In the genomic region with DNA sequence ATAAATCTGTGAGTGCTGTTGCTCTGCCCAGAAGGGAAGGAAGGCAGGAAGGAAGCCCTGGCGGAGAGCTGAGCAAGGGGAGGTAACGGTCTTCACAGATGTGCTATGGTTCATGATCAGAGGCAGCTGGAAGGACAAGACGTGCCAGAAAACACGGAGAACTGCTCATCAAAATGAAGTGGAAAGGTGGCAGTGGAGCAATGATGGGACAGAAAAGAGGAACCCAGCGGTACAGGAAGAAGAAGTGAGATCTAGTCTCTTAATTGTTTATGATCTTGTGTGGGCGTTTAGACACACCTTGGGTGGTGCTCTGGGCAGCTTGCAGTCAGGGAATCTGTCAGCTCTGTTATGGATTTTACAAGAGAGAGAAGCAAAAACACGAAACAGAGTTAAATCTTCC, we compare ENCODE assay signal across 25 mouse cellular contexts. TPM values are rescaled to one million over a fixed set of nuclear protein-coding genes. Genes with fewer than 3 reads are reported as not detected.
DNase-seq lines count a peak whose midpoint lies in the region; ATAC-seq and TF ChIP-seq lines count a peak whose summit lies in the region.
"Had no signal": no experiment of that assay in that cellular context is flagged by ENCODE, and none has a peak within 500 bp of the region (broad histone marks: within the 10 kb centered on the region; RNA-seq: fewer than 3 reads in every experiment).

No protein-coding gene starts in this region.

- intact Hi-C loops in gastrocnemius, postnatal 36 days (cut with DNase I) = no loop called here
- intact Hi-C loops in heart, postnatal 10 days (cut with DNase I) = no loop called here

- H3K4me1 ChIP-seq in liver, postnatal 0 days (ENCODE audit: insufficient read depth) = peaks cover 1% of the 10 kb centered on the region; the same call in 1 of the 2 replicates
- no peaks in the 10 kb centered on the region for H3K4me1 ChIP-seq in liver, embryonic 12.5 days
- H3K4me1 ChIP-seq: forebrain, embryonic 15.5 days; limb, embryonic 15.5 days; midbrain, embryonic 13.5 days; neural tube, embryonic 13.5 days had no signal

- TF ChIP-seq EP300 in liver, postnatal 0 days (IDR thresholded peaks at IDR 0.05; ENCODE audit: low read depth) = no peak

- H3K9ac ChIP-seq in liver, postnatal 0 days (replicated peaks) = no peak overlapping the region
- no peak overlapping the region for H3K9ac ChIP-seq in liver, embryonic 12.5 days
- H3K9ac ChIP-seq: forebrain, embryonic 15.5 days; heart, embryonic 13.5 days; limb, embryonic 15.5 days; midbrain, embryonic 13.5 days; neural tube, embryonic 13.5 days had no signal

- no peak overlapping the region for H3K4me2 ChIP-seq in liver, postnatal 0 days (ENCODE audit: low read depth, low read length)
- H3K4me2 ChIP-seq in liver, embryonic 12.5 days = no peak overlapping the region
- H3K4me2 ChIP-seq: forebrain, embryonic 15.5 days; heart, embryonic 13.5 days; limb, embryonic 15.5 days; midbrain, embryonic 13.5 days; neural tube, embryonic 13.5 days had no signal

- ATAC-seq in liver, postnatal 0 days = 0 out of 2 replicates have a peak, but pooled peaks have one; percentile 25
- ATAC-seq in liver, embryonic 12.5 days = no peak
- ATAC-seq in megakaryocyte, adult 5-6 weeks (ENCODE audit: poor library complexity, severe bottlenecking) = peak; percentile 88
- ATAC-seq: forebrain, embryonic 15.5 days; hindbrain, embryonic 16.5 days; midbrain, embryonic 13.5 days had no signal

- no peaks in the 10 kb centered on the region for H3K36me3 ChIP-seq in liver, postnatal 0 days (replicated peaks; ENCODE audit: insufficient read depth, low read length)
- H3K36me3 ChIP-seq in liver, embryonic 12.5 days = no peaks in the 10 kb centered on the region
- H3K36me3 ChIP-seq: forebrain, embryonic 15.5 days; heart, embryonic 13.5 days; limb, embryonic 15.5 days; midbrain, embryonic 13.5 days; neural tube, embryonic 13.5 days had no signal

- 41% methylated on average over 7 of the region's 7 CpGs for WGBS in liver, postnatal 0 days (ENCODE audit: insufficient replicate concordance)
- 46% methylated on average over 7 of the region's 7 CpGs for WGBS in liver, embryonic 12.5 days (ENCODE audit: insufficient replicate concordance)

- H3K4me3 ChIP-seq in liver, postnatal 0 days (ENCODE audit: low read depth, low read length) = no peak overlapping the region
- no peak overlapping the region for H3K4me3 ChIP-seq in liver, embryonic 12.5 days
- H3K4me3 ChIP-seq: forebrain, embryonic 15.5 days; heart, embryonic 13.5 days; layer of hippocampus, adult 2 months; limb, embryonic 15.5 days; midbrain, embryonic 13.5 days; neural tube, embryonic 13.5 days had no signal

- no peak for TF ChIP-seq CTCF in liver, postnatal 0 days (IDR thresholded peaks at IDR 0.05; ENCODE audit: low read depth)

- H3K9me3 ChIP-seq in liver, postnatal 0 days (ENCODE audit: low read length) = no peaks in the 10 kb centered on the region
- no peaks in the 10 kb centered on the region for H3K9me3 ChIP-seq in liver, embryonic 12.5 days (replicated peaks)
- H3K9me3 ChIP-seq: forebrain, embryonic 15.5 days; heart, embryonic 13.5 days; limb, embryonic 15.5 days; midbrain, embryonic 13.5 days; neural tube, embryonic 13.5 days had no signal

- peak overlapping the region; percentile 12; the same call in 1 of the 2 replicates for H3K27ac ChIP-seq in liver, postnatal 0 days (ENCODE audit: low read depth)
- H3K27ac ChIP-seq in liver, embryonic 12.5 days = no peak overlapping the region
- H3K27ac ChIP-seq: forebrain, embryonic 15.5 days; layer of hippocampus, adult 2 months; limb, embryonic 15.5 days; midbrain, embryonic 13.5 days; neural tube, embryonic 13.5 days had no signal

- no peaks in the 10 kb centered on the region for H3K27me3 ChIP-seq in liver, postnatal 0 days (ENCODE audit: insufficient read depth, low read length)
- H3K27me3 ChIP-seq in liver, embryonic 12.5 days (replicated peaks) = no peaks in the 10 kb centered on the region
- H3K27me3 ChIP-seq: forebrain, embryonic 15.5 days; heart, embryonic 13.5 days; limb, embryonic 15.5 days; midbrain, embryonic 13.5 days; neural tube, embryonic 13.5 days had no signal

- DNase-seq in liver, postnatal 0 days = no peak
- peak; percentile 38 for DNase-seq in thymus, postnatal 4 days
- DNase-seq in thymus, adult 18-20 months = no peak
- DNase-seq in gastrocnemius, postnatal 36 days = no peak
- DNase-seq in heart, postnatal 10 days = no peak
- no peak for DNase-seq in frontal cortex, postnatal 25 days (ENCODE audit: low spot score in 2 of 2)
- DNase-seq: adrenal gland, postnatal 25 days; cerebellum, adult 11-12 months; cerebellum, postnatal 14 days; embryo, embryonic 11 days; heart, postnatal 4 days; kidney, adult 2 months; kidney, postnatal 14 days had no signal

RNA-seq across cellular contexts. Expression of a gene that starts 7.7 kb away (rescaled TPM):
- polyA plus RNA-seq in liver, postnatal 0 days (2015; fragmentation: Nextera tagmentation; extraction: Ambion mirVana) = 0.85 and 1.1 TPM in 2 replicates
- polyA plus RNA-seq in liver, embryonic 12.5 days (2016; fragmentation: Nextera tagmentation; extraction: Ambion mirVana) = 0.48 and 0.50 TPM in 2 replicates
- 12.3 and 15.1 TPM in 2 replicates for total RNA-seq in megakaryocyte, adult 5-6 weeks (2015)
- total RNA-seq in megakaryocyte, adult 5-6 weeks (2017) = 16.3 and 16.8 TPM in 2 replicates
- not detected for total RNA-seq in gastrocnemius, postnatal 36 days (2021)
- under 1 TPM; 0.10 to 0.20 TPM for total RNA-seq in heart, postnatal 10 days (2021)
- total RNA-seq: layer of hippocampus, adult 2 months; left cerebral cortex, postnatal 36 days had no signal
- polyA plus RNA-seq: forebrain, embryonic 15.5 days; hindbrain, embryonic 16.5 days; midbrain, embryonic 13.5 days; neural tube, embryonic 13.5 days had no signal

RNA-seq across cellular contexts. Expression of a gene that starts 16.2 kb away (rescaled TPM):
- polyA plus RNA-seq in liver, postnatal 0 days (2015; fragmentation: Nextera tagmentation; extraction: Ambion mirVana) = not detected in 2 replicates
- not detected in 2 replicates for polyA plus RNA-seq in liver, embryonic 12.5 days (2016; fragmentation: Nextera tagmentation; extraction: Ambion mirVana)
- total RNA-seq in megakaryocyte, adult 5-6 weeks (2015) = not detected in 2 replicates
- not detected in 2 replicates for total RNA-seq in megakaryocyte, adult 5-6 weeks (2017)
- total RNA-seq in gastrocnemius, postnatal 36 days (2021) = not detected
- total RNA-seq in heart, postnatal 10 days (2021) = not detected
- total RNA-seq: adrenal gland, postnatal 25 days; heart, postnatal 4 days; layer of hippocampus, adult 2 months; left cerebral cortex, postnatal 36 days had no signal
- polyA plus RNA-seq: embryonic facial prominence, embryonic 14.5 days; forebrain, embryonic 15.5 days; heart, embryonic 13.5 days; hindbrain, embryonic 16.5 days; kidney, adult 2 months; limb, embryonic 15.5 days; liver, embryonic 16.5 days; midbrain, embryonic 13.5 days; neural tube, embryonic 13.5 days had no signal

RNA-seq across cellular contexts. Expression of a gene that starts 48.0 kb away (rescaled TPM):
- 8.4 and 8.9 TPM in 2 replicates for polyA plus RNA-seq in liver, postnatal 0 days (2015; fragmentation: Nextera tagmentation; extraction: Ambion mirVana)
- 4.2 and 4.8 TPM in 2 replicates for polyA plus RNA-seq in liver, embryonic 12.5 days (2016; fragmentation: Nextera tagmentation; extraction: Ambion mirVana)
- total RNA-seq in megakaryocyte, adult 5-6 weeks (2015) = 8.7 and 11.4 TPM in 2 replicates
- total RNA-seq in megakaryocyte, adult 5-6 weeks (2017) = 12.7 and 13.2 TPM in 2 replicates
- 1 to 10 TPM in 1 of 2 experiments, under 1 TPM in 1; 0.79 to 1.2 TPM for total RNA-seq in gastrocnemius, postnatal 36 days (2021)
- 1 to 10 TPM; 4.4 to 4.5 TPM for total RNA-seq in heart, postnatal 10 days (2021)

RNA-seq across cellular contexts. Expression of a gene that starts 55.9 kb away (rescaled TPM):
- polyA plus RNA-seq in liver, postnatal 0 days (2015; fragmentation: Nextera tagmentation; extraction: Ambion mirVana) = 1.4 and 2.2 TPM in 2 replicates
- 0.41 and 0.78 TPM in 2 replicates for polyA plus RNA-seq in liver, embryonic 12.5 days (2016; fragmentation: Nextera tagmentation; extraction: Ambion mirVana)
- 41.3 and 43.2 TPM in 2 replicates for total RNA-seq in megakaryocyte, adult 5-6 weeks (2015)
- 72.9 and 75.3 TPM in 2 replicates for total RNA-seq in megakaryocyte, adult 5-6 weeks (2017)
- under 1 TPM in 1 of 2 experiments, not detected in 1; 0.12 TPM for total RNA-seq in gastrocnemius, postnatal 36 days (2021)
- under 1 TPM; 0.17 to 0.22 TPM for total RNA-seq in heart, postnatal 10 days (2021)
- total RNA-seq: layer of hippocampus, adult 2 months; left cerebral cortex, postnatal 36 days had no signal
- polyA plus RNA-seq: midbrain, embryonic 13.5 days had no signal

Comparison
In these comparisons a context has a peak if more than half of its experiments do, and no peak if none do; other contexts are left out.
1. RNA of a gene that starts 7.7 kb away (total RNA-seq): 12.3 to 16.8 TPM in megakaryocyte, adult 5-6 weeks; 0.10 to 0.20 TPM in heart, postnatal 10 days and not detected in gastrocnemius, postnatal 36 days; every median in the first group is over 10 times any median in the second.